Mouse (Mus musculus) layer of hippocampus, adult 18-20 months (tissue): Measurements from ENCODE around the gene Nol12. TPM values are rescaled to one million over a fixed set of nuclear protein-coding genes. Genes with fewer than 3 reads are reported as not detected.

Source experiments
- DNase-seq, 2 experiments: peaks; one replicate each; pipeline ENCODE4 v3.0.0; 2022; ENCODE audit warnings: low spot score in 2 of 2
- total RNA-seq, 2 experiments: library from RNA; stranded (reverse); gene quantifications; 2 replicates each; pipeline ENCODE4 v1.2.3; 2021

The Nol12 gene
- total RNA-seq, 2 experiments from 2014 or later = 36.2 to 37.5 TPM

GRCm38 (mm10) chr15:78915660-78916017 lies 19.1 kb upstream of the Nol12 start:
- peak; percentile 67 to 90 for DNase-seq

- peak in 1 of 2 experiments; percentile 62 for DNase-seq
These were observed 18.5 kb upstream of the Nol12 start for GRCm38 (mm10) chr15:78916052-78916826.

- DNase-seq = no peak
These were observed 16.6 kb upstream of the Nol12 start for GRCm38 (mm10) chr15:78918126-78918525.

- no peak for DNase-seq
These were observed 14.8 kb upstream of the Nol12 start for GRCm38 (mm10) chr15:78919914-78920313.

GRCm38 (mm10) chr15:78922700-78923099 lies 12.0 kb upstream of the Nol12 start:
- no peak for DNase-seq

- no peak for DNase-seq
These were observed 11.1 kb upstream of the Nol12 start for GRCm38 (mm10) chr15:78923585-78923984.

- no peak for DNase-seq
These were observed 9.6 kb upstream of the Nol12 start for GRCm38 (mm10) chr15:78925129-78925528.

GRCm38 (mm10) chr15:78926021-78926919 lies 8.5 kb upstream of the Nol12 start, which contains the start of gene Lgals1:
TSS of gene Lgals1 (plus strand) at chr15:78926725.
- DNase-seq = peak in 1 of 2 experiments; percentile 41

GRCm38 (mm10) chr15:78927021-78927787 lies 7.5 kb upstream of the Nol12 start:
- no peak for DNase-seq

- DNase-seq = no peak
These were observed 6.8 kb upstream of the Nol12 start for GRCm38 (mm10) chr15:78927788-78928457.

- DNase-seq = no peak
These were observed 6.2 kb upstream of the Nol12 start for GRCm38 (mm10) chr15:78928539-78928938.

- no peak for DNase-seq
These were observed 4.5 kb upstream of the Nol12 start for GRCm38 (mm10) chr15:78930192-78930706.

GRCm38 (mm10) chr15:78930801-78931426 lies 3.8 kb upstream of the Nol12 start:
- no peak for DNase-seq

GRCm38 (mm10) chr15:78931577-78931976 lies 3.2 kb upstream of the Nol12 start:
- peak in 1 of 2 experiments; percentile 52 for DNase-seq

- no peak for DNase-seq
These were observed 1.7 kb downstream of the Nol12 start for GRCm38 (mm10) chr15:78936403-78936802.

GRCm38 (mm10) chr15:78937311-78937710 lies 2.6 kb downstream of the Nol12 start:
- DNase-seq = no peak

- no peak for DNase-seq
These were observed 3.2 kb downstream of the Nol12 start for GRCm38 (mm10) chr15:78937963-78938362.

GRCm38 (mm10) chr15:78940325-78940724 lies 5.6 kb downstream of the Nol12 start:
- DNase-seq = no peak

GRCm38 (mm10) chr15:78942663-78943062 lies 7.9 kb downstream of the Nol12 start:
- peak; percentile 55 to 86 for DNase-seq

- no peak for DNase-seq
These were observed 11.5 kb downstream of the Nol12 start for GRCm38 (mm10) chr15:78946232-78946631.
